Comparison of ENCODE assay signal across 23 mouse cellular contexts in the genomic region with DNA sequence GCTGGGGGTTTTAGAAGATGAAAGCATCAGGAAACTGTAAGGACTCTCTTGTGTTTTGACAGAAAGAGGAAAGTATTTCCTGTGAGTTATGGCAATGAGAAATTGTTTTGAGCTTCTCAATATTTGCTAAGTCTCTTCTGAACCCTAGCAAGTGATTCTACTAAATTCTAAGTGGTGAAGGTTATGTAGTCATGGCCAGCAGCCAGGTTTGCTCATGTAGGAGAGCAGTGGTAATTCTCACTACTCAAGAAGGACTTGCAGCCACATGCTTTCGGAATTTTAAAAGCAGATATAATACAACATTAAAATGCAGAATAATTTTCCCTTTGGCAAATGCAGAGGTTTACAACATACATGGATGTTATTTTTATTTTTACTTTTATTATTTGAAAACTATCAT. TPM values are rescaled to one million over a fixed set of nuclear protein-coding genes. Genes with fewer than 3 reads are reported as not detected.
A peak's percentile ranks its signal among the peaks of the same experiment; 100 is the strongest.
DNase-seq lines count a peak whose midpoint lies in the region; ATAC-seq and TF ChIP-seq lines count a peak whose summit lies in the region.
"Had no signal": no experiment of that assay in that cellular context is flagged by ENCODE, and none has a peak within 500 bp of the region (broad histone marks: within the 10 kb centered on the region; RNA-seq: fewer than 3 reads in every experiment).

No protein-coding gene starts in this region.

- H3K4me1 ChIP-seq in limb, embryonic 14.5 days (ENCODE audit: control insufficient read depth, insufficient read depth, low read length): no peaks in the 10 kb centered on the region
- H3K4me1 ChIP-seq in limb, embryonic 10.5 days: no peaks in the 10 kb centered on the region
- H3K4me1 ChIP-seq: embryonic facial prominence, embryonic 13.5 days; hindbrain, embryonic 15.5 days had no signal

- H3K27me3 ChIP-seq in limb, embryonic 14.5 days (ENCODE audit: control insufficient read depth, insufficient read depth, low read length): no peaks in the 10 kb centered on the region
- H3K27me3 ChIP-seq in limb, embryonic 10.5 days (ENCODE audit: low read depth, poor library complexity, severe bottlenecking): no peaks in the 10 kb centered on the region
- H3K27me3 ChIP-seq: embryonic facial prominence, embryonic 13.5 days; heart, embryonic 13.5 days; hindbrain, embryonic 15.5 days had no signal

- no peaks in the 10 kb centered on the region for H3K9me3 ChIP-seq in limb, embryonic 14.5 days (ENCODE audit: control insufficient read depth, low read length)
- H3K9me3 ChIP-seq in limb, embryonic 10.5 days (replicated peaks): no peaks in the 10 kb centered on the region
- H3K9me3 ChIP-seq: embryonic facial prominence, embryonic 13.5 days; forebrain, embryonic 10.5 days; heart, embryonic 13.5 days; hindbrain, embryonic 15.5 days had no signal

- no peaks in the 10 kb centered on the region for H3K36me3 ChIP-seq in limb, embryonic 14.5 days (ENCODE audit: control insufficient read depth, insufficient read depth, low read length)
- no peaks in the 10 kb centered on the region for H3K36me3 ChIP-seq in limb, embryonic 10.5 days
- H3K36me3 ChIP-seq: embryonic facial prominence, embryonic 13.5 days; forebrain, embryonic 10.5 days; heart, embryonic 13.5 days; hindbrain, embryonic 15.5 days had no signal

- 58% methylated on average over 1 of the region's 1 CpGs for WGBS in limb, embryonic 14.5 days
- WGBS in limb, embryonic 10.5 days: 93% methylated on average over 1 of the region's 1 CpGs

- TF ChIP-seq POLR2A in limb, embryonic 14.5 days (IDR thresholded peaks at IDR 0.05; ENCODE audit: borderline replicate concordance, extremely low read depth, insufficient read depth, insufficient read length): no peak

- no peak overlapping the region for H3K27ac ChIP-seq in limb, embryonic 14.5 days (replicated peaks; ENCODE audit: low read depth, low read length)
- no peak overlapping the region for H3K27ac ChIP-seq in limb, embryonic 10.5 days
- H3K27ac ChIP-seq: embryonic facial prominence, embryonic 13.5 days; forebrain, embryonic 10.5 days; heart, embryonic 13.5 days; hindbrain, embryonic 15.5 days had no signal

- H3K9ac ChIP-seq in limb, embryonic 14.5 days (ENCODE audit: low read depth, low read length, severe bottlenecking): no peak overlapping the region
- H3K9ac ChIP-seq: embryonic facial prominence, embryonic 13.5 days; heart, embryonic 13.5 days; hindbrain, embryonic 15.5 days had no signal

- ATAC-seq in limb, embryonic 14.5 days (ENCODE audit: low FRiP score, low read depth): no peak
- no peak for ATAC-seq in megakaryocyte, adult 5-6 weeks (ENCODE audit: poor library complexity, severe bottlenecking)
- ATAC-seq in megakaryocyte progenitor cell, adult 5-6 weeks (replicated peaks; ENCODE audit: poor library complexity): no peak
- ATAC-seq: forebrain, embryonic 14.5 days had no signal

- DNase-seq in limb, embryonic 14.5 days (ENCODE audit: low spot score): peak; percentile 41
- DNase-seq in limb, embryonic 10.5 days (ENCODE audit: low spot score): no peak
- DNase-seq in thymus, postnatal 0 days (ENCODE audit: low spot score): peak; percentile 22
- DNase-seq in thymus, postnatal 36 days: no peak
- peak; percentile 57 for DNase-seq in lung, postnatal 36 days
- DNase-seq: adrenal gland, adult 8-10 months; cerebellum, adult 11 months; cerebellum, adult 9-10 months; gastrocnemius, postnatal 36 days; heart, adult 11 months; heart, postnatal 36 days had no signal

- no peak overlapping the region for H3K4me2 ChIP-seq in limb, embryonic 14.5 days (replicated peaks; ENCODE audit: low read depth, low read length, severe bottlenecking)
- H3K4me2 ChIP-seq: embryonic facial prominence, embryonic 13.5 days; heart, embryonic 13.5 days; hindbrain, embryonic 15.5 days had no signal

- no peak overlapping the region for H3K4me3 ChIP-seq in limb, embryonic 14.5 days (replicated peaks; ENCODE audit: low read length)
- H3K4me3 ChIP-seq in limb, embryonic 10.5 days: no peak overlapping the region
- H3K4me3 ChIP-seq: embryonic facial prominence, embryonic 13.5 days; erythroblast, embryonic 14.5 days; forebrain, embryonic 10.5 days; heart, embryonic 13.5 days; hindbrain, embryonic 15.5 days had no signal

RNA-seq across cellular contexts. Expression of gene Il23r, which starts 55.9 kb away (rescaled TPM):
- not detected in 2 replicates for polyA plus RNA-seq in limb, embryonic 14.5 days (2012; rRNA removed)
- polyA plus RNA-seq in limb, embryonic 14.5 days (2014; fragmentation: Nextera tagmentation; extraction: Ambion mirVana): not detected in 2 replicates
- not detected in 2 replicates for polyA plus RNA-seq in limb, embryonic 10.5 days (2016; fragmentation: Nextera tagmentation; extraction: Ambion mirVana)
- 1.3 and 1.8 TPM in 2 replicates for polyA plus RNA-seq in thymus, postnatal 0 days (2015; fragmentation: Nextera tagmentation; extraction: Ambion mirVana)
- 0.18 TPM in 1 of 2 replicates, not detected in the other for total RNA-seq in megakaryocyte, adult 5-6 weeks (2015)
- 0.08 and 0.11 TPM in 2 replicates for total RNA-seq in megakaryocyte, adult 5-6 weeks (2017)
- not detected in 2 replicates for total RNA-seq in megakaryocyte progenitor cell, adult 5-6 weeks (2015)
- total RNA-seq in megakaryocyte progenitor cell, adult 5-6 weeks (2017): not detected in 2 replicates
- total RNA-seq: gastrocnemius, adult 8-10 months; gastrocnemius, postnatal 36 days; heart, postnatal 36 days had no signal
- polyA plus RNA-seq: cortical plate, adult 2 months; embryonic facial prominence, embryonic 13.5 days; erythroblast, embryonic 14.5 days; forebrain, embryonic 10.5 days; forebrain, embryonic 14.5 days; heart, embryonic 13.5 days; heart, postnatal 0 days; hindbrain, embryonic 11.5 days; hindbrain, embryonic 15.5 days had no signal

RNA-seq across cellular contexts. Expression of gene Il12rb2, which starts 59.7 kb away (rescaled TPM):
- polyA plus RNA-seq in limb, embryonic 14.5 days (2012; rRNA removed): 0.31 and 0.33 TPM in 2 replicates
- polyA plus RNA-seq in limb, embryonic 14.5 days (2014; fragmentation: Nextera tagmentation; extraction: Ambion mirVana): 0.08 TPM in 2 replicates
- 0.06 TPM in 1 of 2 replicates, not detected in the other for polyA plus RNA-seq in limb, embryonic 10.5 days (2016; fragmentation: Nextera tagmentation; extraction: Ambion mirVana)
- 2.0 and 3.1 TPM in 2 replicates for polyA plus RNA-seq in thymus, postnatal 0 days (2015; fragmentation: Nextera tagmentation; extraction: Ambion mirVana)
- 16.2 and 17.5 TPM in 2 replicates for total RNA-seq in megakaryocyte, adult 5-6 weeks (2015)
- total RNA-seq in megakaryocyte, adult 5-6 weeks (2017): 3.0 and 5.1 TPM in 2 replicates
- 6.8 and 7.8 TPM in 2 replicates for total RNA-seq in megakaryocyte progenitor cell, adult 5-6 weeks (2015)
- total RNA-seq in megakaryocyte progenitor cell, adult 5-6 weeks (2017): 1.1 and 3.2 TPM in 2 replicates
- total RNA-seq: gastrocnemius, adult 8-10 months; gastrocnemius, postnatal 36 days had no signal
- polyA plus RNA-seq: erythroblast, embryonic 14.5 days; forebrain, embryonic 14.5 days; heart, postnatal 0 days; hindbrain, embryonic 15.5 days had no signal

Comparison
In these comparisons a context has a peak if more than half of its experiments do, and no peak if none do; other contexts are left out.
1. DNase-seq: peak in limb, embryonic 14.5 days (single experiment), thymus, postnatal 0 days (single experiment) and lung, postnatal 36 days (single experiment); none in limb, embryonic 10.5 days (single experiment) and thymus, postnatal 36 days (0 of 2).